Mouse (Mus musculus): ENCODE data around the gene Mrpl3.

The Mrpl3 gene

DNA sequence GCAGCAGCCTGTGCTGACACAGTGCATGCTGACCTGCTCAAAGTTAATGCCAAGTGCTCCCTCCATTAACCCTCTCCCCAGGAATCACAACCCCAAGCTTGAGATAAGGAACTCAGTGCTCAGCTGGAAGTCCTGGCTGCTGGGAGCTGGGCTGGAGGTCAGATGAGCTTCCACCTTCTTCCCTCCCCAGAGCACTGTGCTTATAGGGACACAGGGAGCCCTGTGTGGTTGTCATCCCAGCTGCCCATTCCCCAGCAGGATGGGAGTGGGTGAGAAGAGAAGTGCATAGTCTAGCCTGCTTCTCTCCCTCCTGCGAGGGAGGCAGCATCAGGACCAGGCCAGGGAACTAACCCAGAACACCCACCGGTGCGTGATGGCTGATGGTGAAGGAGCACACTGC, 72.2 kb downstream of the Mrpl3 start:
- in situ Hi-C loops (cut with MboI, MseI), result loop anchor here in 1 of 2 experiments (10.0 kb wide), 1 partner anchor 1750 kb away; no protein-coding TSS in a partner anchor

Data from T-helper 17 cell (primary cell).